Mouse (Mus musculus) lung, adult 2 months (tissue): ENCODE data around the gene Stxbp3.

Experiments
- CTCF ChIP-seq: fragments of 200-500 bp; IDR thresholded peaks from 2 replicates; pipeline ENCODE4 v1.5.1; 2011; ENCODE audit warnings: mild to moderate bottlenecking, low read length, control low read depth; ENCODE audit not compliant: insufficient read depth
- POLR2A ChIP-seq: fragments of 200-500 bp; IDR thresholded peaks from 2 replicates; pipeline ENCODE4 v1.6.1; 2011; ENCODE audit warnings: low read depth, mild to moderate bottlenecking, control low read depth, low read length, borderline replicate concordance; ENCODE audit errors: extremely low read depth

DNA sequence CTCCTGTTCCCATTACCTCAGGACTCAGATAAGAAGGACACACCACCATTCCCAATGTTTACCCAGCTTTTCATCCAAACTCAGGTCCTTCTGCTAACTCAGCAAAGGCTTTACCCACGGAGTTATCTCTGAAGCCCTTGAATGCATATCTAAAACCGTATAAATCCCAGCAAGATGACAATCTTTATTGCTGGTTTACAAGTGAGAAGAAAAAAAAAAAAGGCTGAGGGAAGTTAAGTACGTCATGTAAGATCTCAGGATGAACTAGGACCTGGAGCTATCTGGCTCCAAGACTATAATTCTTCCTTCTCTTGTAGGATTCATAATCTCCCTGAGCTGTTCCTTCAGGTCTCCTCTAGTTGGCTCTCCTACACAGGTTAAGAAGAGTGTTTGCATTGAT is 11.2 kb upstream of the Stxbp3 start:
- no peak for TF ChIP-seq CTCF
- TF ChIP-seq POLR2A, result no peak
